Mouse (Mus musculus): Measurements from ENCODE around the gene Rnf216.

DNA sequence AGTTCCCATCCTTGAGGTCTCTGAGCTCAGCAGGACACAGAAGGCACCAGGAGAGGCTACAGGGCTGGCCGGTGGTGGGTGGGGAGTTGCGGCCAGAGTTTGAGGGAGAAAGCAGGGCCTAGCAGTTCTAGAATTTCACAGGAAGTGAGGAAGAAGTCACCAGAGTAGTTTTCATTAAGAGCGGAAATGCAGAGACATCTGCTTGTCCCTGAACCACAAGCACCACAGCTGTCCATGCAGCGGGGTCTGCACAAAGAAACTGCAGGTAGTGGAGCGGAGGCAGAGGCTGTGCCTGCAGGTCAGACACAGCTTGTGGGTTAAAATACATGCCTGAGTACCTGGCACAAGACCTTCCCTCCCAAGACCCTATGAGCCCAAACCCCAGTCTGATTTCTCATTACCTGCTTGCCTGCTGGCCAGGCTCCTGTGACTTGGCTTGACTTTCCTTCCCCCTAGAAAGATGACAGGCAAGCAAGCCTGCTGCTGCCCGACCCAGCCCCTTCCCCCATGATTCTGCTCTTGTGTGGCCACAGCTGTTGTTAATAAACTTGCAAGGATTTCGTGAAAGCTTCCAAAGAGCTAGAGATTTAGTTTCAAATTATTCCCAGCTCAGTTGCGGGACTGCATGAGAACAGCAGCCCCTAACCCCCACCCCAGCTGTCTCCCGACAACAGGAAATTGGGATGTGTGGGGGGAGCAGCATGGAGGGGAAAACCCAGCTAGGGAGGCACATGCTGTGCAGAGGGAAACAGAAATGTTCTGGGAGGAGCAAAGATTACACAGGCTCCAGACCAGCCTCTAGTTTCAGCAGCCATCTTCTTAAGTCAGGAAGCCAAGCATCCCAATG, 111.9 kb downstream of the Rnf216 start:
- TF ChIP-seq CTCF (IDR thresholded peaks at IDR 0.05 in 2 of 3, conservative IDR thresholded peaks at IDR 0.05 in 1 of 3; ENCODE audit: control insufficient read depth in 1 of 3, insufficient read depth in 1 of 3, low read depth in 2 of 3, low read length in 3 of 3, poor library complexity in 1 of 3, severe bottlenecking in 1 of 3) (no peak), MAFK (IDR thresholded peaks at IDR 0.05; ENCODE audit: borderline replicate concordance, low read depth, low read length) (no peak), USF2 (IDR thresholded peaks at IDR 0.05; ENCODE audit: borderline replicate concordance in 1 of 2, insufficient read depth in 1 of 2, low read depth in 1 of 2, low read length in 2 of 2) (no peak)
